Mouse (Mus musculus): ENCODE data around the gene Bloc1s4.

- TF ChIP-seq POLR2A (IDR thresholded peaks at IDR 0.05; ENCODE audit: insufficient read depth, low read depth, low read length) (no peak), CTCF (IDR thresholded peaks at IDR 0.05; ENCODE audit: insufficient read depth, low read depth, low read length) (no peak)
Observed at GRCm38 (mm10) chr5:36711863-36712262, 36.6 kb downstream of the Bloc1s4 start.

All from olfactory bulb, adult 2 months (tissue).